Mouse (Mus musculus) heart, postnatal 0 days (tissue): ENCODE results near the gene Clns1a. TPM values are rescaled to one million over a fixed set of nuclear protein-coding genes. Genes with fewer than 3 reads are reported as not detected.

Experiments used
- ATAC-seq: fragments of 200-750 bp; cut with Nextera tagmentation; 2 replicates; pipeline ENCODE4 v1.8.0; 2017; ENCODE audit warnings: low read depth, moderate number of reproducible peaks, moderate library complexity; ENCODE audit not compliant: insufficient read depth
- DNase-seq: peaks from one replicate; pipeline ENCODE4 v3.0.0-alpha.2; 2016; ENCODE audit warnings: low spot score
- H3K27ac ChIP-seq: fragments of 300-500 bp; sonication (generic); 2 replicates; pipeline ENCODE4 v1.5.1; 2014; ENCODE audit warnings: low read depth, mild to moderate bottlenecking
- H3K27me3 ChIP-seq: fragments of 300-500 bp; sonication (generic); 2 replicates; pipeline ENCODE4 v1.6.1; 2014; ENCODE audit warnings: low read length, mixed read lengths; ENCODE audit not compliant: control insufficient read depth, insufficient read depth
- H3K36me3 ChIP-seq: fragments of 300-500 bp; sonication (generic); replicated peaks from 2 replicates; pipeline ENCODE4 v1.6.1; 2014; ENCODE audit warnings: low read length, mixed read lengths; ENCODE audit not compliant: control insufficient read depth, insufficient read depth
- H3K4me1 ChIP-seq: fragments of 300-500 bp; sonication (generic); 2 replicates; pipeline ENCODE4 v1.6.1; 2014; ENCODE audit warnings: antibody characterized with exemption; ENCODE audit not compliant: control insufficient read depth, insufficient read depth
- H3K4me2 ChIP-seq: fragments of 300-500 bp; sonication (generic); 2 replicates; pipeline ENCODE4 v1.6.1; 2014; ENCODE audit warnings: low read depth, mild to moderate bottlenecking, low read length, moderate library complexity
- H3K4me3 ChIP-seq: fragments of 300-500 bp; sonication (generic); 2 replicates; pipeline ENCODE4 v1.5.1; 2014; ENCODE audit warnings: low read depth, low read length
- H3K9ac ChIP-seq: fragments of 300-500 bp; sonication (generic); replicated peaks from 2 replicates; pipeline ENCODE4 v1.6.1; 2014; ENCODE audit warnings: low read depth, low read length, mixed read lengths
- H3K9me3 ChIP-seq: fragments of 300-500 bp; sonication (generic); replicated peaks from 2 replicates; pipeline ENCODE4 v1.6.1; 2016; ENCODE audit warnings: low read length; ENCODE audit not compliant: control insufficient read depth
- CTCF ChIP-seq: IDR thresholded peaks from 2 replicates; pipeline ENCODE4 v1.5.1; 2016; ENCODE audit warnings: antibody characterized with exemption, control low read depth, low read depth
- EP300 ChIP-seq: IDR thresholded peaks from 2 replicates; pipeline ENCODE4 v1.6.1; 2016; ENCODE audit warnings: antibody characterized with exemption, low read depth
- WGBS: fragments of 180-500 bp; shearing (Covaris S2); extraction: QIAGEN DNeasy Blood & Tissue Kit; methylation state at CpG from one replicate; pipeline ENCODE4 v1.1.7; 2014; 5-methylcytosine and 5-hydroxymethylcytosine counted together
- polyA plus RNA-seq: library from polyadenylated mRNA; unstranded; fragments of >200 nt; fragmentation: Nextera tagmentation; extraction: Ambion mirVana; gene quantifications from 2 replicates; pipeline ENCODE4 v1.2.1, GENCODE M21; 2015
- total RNA-seq: library from RNA; depleted of rRNA; stranded (reverse); fragments of >200 nt; gene quantifications from 2 replicates; pipeline ENCODE4 v1.2.3, GENCODE M21; 2014; ENCODE audit warnings: low replicate concordance

Gene Clns1a
- total and polyA plus RNA-seq, 2 experiments from 2014 or later = 37.1 to 60.5 TPM

- 7% methylated on average over 12 of the region's 12 CpGs for WGBS
- peak overlapping the region; percentile 76 for H3K4me2 ChIP-seq
- no peaks in the 10 kb centered on the region for H3K27me3 ChIP-seq
- H3K27ac ChIP-seq = no peak overlapping the region
- ATAC-seq (no peak), DNase-seq (no peak)
- TF ChIP-seq CTCF (no peak), EP300 (no peak)
- H3K9ac ChIP-seq = peak overlapping the region; percentile 61; the same call in 1 of the 2 replicates
- no peaks in the 10 kb centered on the region for H3K4me1 ChIP-seq
- no peaks in the 10 kb centered on the region for H3K9me3 ChIP-seq
- no peaks in the 10 kb centered on the region for H3K36me3 ChIP-seq
- peak overlapping the region; percentile 62 for H3K4me3 ChIP-seq
Observed at GRCm38 (mm10) chr7:97737256-97737637, 40.8 kb downstream of the Clns1a start.

DNA sequence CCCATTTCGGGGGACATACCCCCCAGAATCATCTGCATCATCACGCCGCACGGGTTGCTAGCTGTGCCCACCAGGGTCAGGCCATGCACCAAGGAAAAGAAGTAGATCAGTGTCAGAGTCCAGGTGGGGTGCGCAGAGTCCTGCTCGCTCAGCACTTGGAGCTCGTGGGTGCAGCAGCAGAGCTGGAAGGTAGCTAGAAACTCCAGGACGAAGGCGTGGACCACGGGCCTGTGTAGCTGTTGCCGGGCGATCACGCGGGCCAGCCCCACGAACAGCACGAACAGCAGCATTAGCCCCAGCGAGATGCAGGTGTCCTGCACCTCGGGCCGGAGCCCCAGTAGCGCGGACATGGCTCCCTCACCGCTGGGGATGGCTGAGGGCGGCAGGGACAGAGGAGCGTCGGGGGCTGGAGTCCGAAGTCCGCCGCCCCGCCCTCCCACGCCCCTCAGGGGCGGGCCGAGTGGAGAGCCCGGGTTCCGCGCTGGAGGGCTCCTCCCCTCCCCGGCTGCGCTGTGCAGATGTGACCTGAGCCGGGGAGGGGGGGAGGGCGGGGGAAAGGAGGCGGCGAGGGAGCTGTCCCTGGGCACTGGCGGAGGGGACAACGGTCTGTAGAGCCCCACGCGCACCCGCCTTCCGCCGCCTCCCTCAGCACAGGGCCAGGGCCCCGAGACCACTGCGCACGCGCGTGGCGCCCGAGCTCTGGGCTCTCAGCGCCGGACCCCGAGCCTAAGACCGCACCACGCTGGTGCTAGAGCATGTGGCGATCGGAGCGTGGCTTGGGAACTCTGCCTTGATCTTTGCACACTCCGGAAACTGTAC lies 41.4 kb downstream of the Clns1a start, which contains the start of gene Aqp11:
Gene Aqp11 (minus strand): TSS at position 652 of the 819 bp plus-strand sequence.
- Histone ChIP-seq H3K9ac (peak within 1 kb of the TSS; percentile 61), H3K9me3 (no peaks in the 10 kb centered on the region), H3K27ac (peak within 1 kb of the TSS; percentile 33), H3K4me2 (peak within 1 kb of the TSS; percentile 76), H3K4me3 (peak within 1 kb of the TSS; percentile 62), H3K36me3 (no peaks in the 10 kb centered on the region), H3K27me3 (no peaks in the 10 kb centered on the region), H3K4me1 (no peaks in the 10 kb centered on the region)
- ATAC-seq (peak; percentile 95), DNase-seq (peak; percentile 73)
- TF ChIP-seq CTCF (no peak), EP300 (no peak)
- WGBS = under 1% methylated on average over 53 of the region's 64 CpGs

DNA sequence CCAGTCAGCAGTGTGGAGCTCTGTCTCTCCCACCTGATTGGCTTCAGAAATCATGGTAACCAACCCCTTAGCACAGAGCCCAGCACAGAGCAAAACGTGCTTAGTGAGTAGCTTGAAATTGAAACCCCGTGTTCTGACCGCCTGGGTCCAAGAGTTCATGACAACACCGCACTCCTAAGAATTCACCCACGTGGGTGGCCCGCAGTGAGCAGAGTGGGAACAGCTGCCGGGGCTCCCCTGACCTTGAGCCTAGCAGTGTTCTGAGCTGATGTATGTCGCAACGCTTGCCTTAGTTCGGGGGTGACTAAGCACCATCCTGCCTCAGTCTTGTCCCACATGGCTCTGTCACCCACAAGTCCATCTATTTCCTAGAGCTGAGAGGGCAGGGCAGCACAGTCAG lies 44.5 kb downstream of the Clns1a start:
- ATAC-seq = no peak

DNA sequence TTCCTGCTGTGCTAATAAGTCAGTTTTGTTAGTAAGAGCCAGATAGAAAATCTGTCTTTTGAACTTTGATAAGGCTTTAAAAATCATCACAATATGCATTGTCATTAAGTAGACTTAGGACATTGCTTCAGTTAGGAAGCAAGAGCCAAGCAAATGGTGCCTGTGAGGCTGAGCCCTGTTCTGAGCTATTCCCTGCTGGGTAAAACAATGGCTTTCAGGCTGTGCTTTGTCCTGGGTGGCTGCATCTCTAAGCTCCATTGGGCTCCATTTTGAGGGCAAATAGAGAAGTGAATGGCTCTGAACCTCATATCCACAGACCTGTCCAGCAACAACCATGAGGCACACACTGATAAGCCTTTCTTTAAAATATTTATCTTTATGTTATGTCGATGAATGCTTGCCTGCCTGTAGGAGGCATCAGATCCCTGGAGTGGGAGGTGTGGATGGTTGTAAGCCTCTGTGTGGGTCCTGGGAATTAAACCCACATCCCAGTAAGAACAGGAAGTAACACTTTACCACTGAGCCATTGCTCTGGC lies 45.4 kb downstream of the Clns1a start:
- ATAC-seq = no peak

More for the DNA sequence above, 44.5 kb downstream of the Clns1a start:
- DNase-seq = no peak
- Histone ChIP-seq H3K9ac (no peak overlapping the region), H3K4me2 (no peak overlapping the region), H3K36me3 (no peaks in the 10 kb centered on the region), H3K27ac (no peak overlapping the region), H3K4me1 (no peaks in the 10 kb centered on the region), H3K27me3 (no peaks in the 10 kb centered on the region), H3K4me3 (no peak overlapping the region), H3K9me3 (no peaks in the 10 kb centered on the region)
- 70% methylated on average over 10 of the region's 10 CpGs for WGBS
- TF ChIP-seq CTCF (no peak), EP300 (no peak)

DNA sequence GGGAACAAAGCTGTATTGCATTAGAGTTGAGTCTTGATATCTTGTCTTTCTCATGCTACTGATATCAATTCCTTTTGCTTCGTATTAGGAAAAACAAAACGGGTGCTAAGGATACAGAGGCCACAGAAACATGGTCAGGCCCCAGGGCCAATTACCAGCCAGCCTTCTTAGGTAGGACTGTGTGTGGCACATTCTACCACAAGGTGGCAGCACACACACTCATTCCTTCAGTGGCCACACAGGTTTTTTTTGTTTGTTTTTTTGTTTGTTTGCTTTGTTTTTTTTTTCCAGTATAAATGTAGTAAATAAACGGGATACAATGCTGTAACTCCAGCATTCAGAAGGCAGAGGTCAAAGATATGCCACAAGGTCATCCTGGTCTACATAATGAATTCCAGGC lies 48.9 kb downstream of the Clns1a start:
- H3K9ac ChIP-seq = no peak overlapping the region
- H3K36me3 ChIP-seq = no peaks in the 10 kb centered on the region
- no peak for ATAC-seq
- H3K27me3 ChIP-seq = no peaks in the 10 kb centered on the region
- no peak for DNase-seq
- no peak overlapping the region for H3K27ac ChIP-seq
- no peaks in the 10 kb centered on the region for H3K4me1 ChIP-seq
- no peak overlapping the region for H3K4me2 ChIP-seq
- WGBS = 4% methylated on average over 3 of the region's 3 CpGs
- H3K9me3 ChIP-seq = no peaks in the 10 kb centered on the region
- H3K4me3 ChIP-seq = no peak overlapping the region
- TF ChIP-seq CTCF (peak; percentile 74), EP300 (no peak)

More for the DNA sequence above, 45.4 kb downstream of the Clns1a start:
- WGBS = 46% methylated on average over 1 of the region's 1 CpGs
- Histone ChIP-seq H3K4me3 (no peak overlapping the region), H3K9ac (no peak overlapping the region), H3K4me2 (no peak overlapping the region), H3K27me3 (no peaks in the 10 kb centered on the region), H3K9me3 (no peaks in the 10 kb centered on the region), H3K27ac (no peak overlapping the region), H3K4me1 (no peaks in the 10 kb centered on the region), H3K36me3 (no peaks in the 10 kb centered on the region)
- TF ChIP-seq EP300 = no peak
- no peak for TF ChIP-seq CTCF
- DNase-seq = no peak
